Mouse (Mus musculus) bone marrow, adult 2 months (tissue): ENCODE results near the gene Lrmda.

Source experiments
- CTCF ChIP-seq: fragments of 200-500 bp; IDR thresholded peaks from 2 replicates; pipeline ENCODE4 v1.5.1; 2011; ENCODE audit warnings: low read length, control low read depth; ENCODE audit not compliant: control insufficient read depth, insufficient read depth
- POLR2A ChIP-seq: fragments of 200-500 bp; IDR thresholded peaks from 2 replicates; pipeline ENCODE4 v1.6.1; 2011; ENCODE audit warnings: low read depth, mild to moderate bottlenecking, control low read depth, low read length, borderline replicate concordance; ENCODE audit not compliant: control insufficient read depth

DNA sequence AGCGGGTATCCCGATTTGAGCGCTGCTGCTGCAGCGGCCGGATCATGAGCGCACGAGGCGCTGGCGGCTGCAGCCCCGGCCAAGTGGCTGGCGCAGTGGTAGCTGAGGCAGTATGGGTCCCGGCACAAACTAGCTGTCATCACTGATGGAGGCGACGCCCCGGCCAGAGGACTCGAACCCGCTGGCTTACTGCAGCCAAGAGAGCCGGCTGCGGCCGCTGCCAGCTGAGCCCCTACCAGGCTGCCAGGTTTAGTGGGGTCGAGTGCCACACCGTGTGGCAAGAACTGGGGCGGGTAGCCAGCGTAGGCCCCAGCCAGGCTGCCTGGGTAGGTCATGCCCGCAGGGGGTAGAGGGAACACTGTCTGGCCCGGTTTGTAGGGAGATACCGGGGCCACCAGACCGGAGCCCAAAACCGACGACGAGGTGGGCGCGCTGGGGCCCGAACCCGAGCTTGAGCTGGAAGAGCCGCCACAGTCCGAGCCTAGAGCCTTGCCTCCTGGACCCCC is 34.0 kb upstream of the Lrmda start:
- TF ChIP-seq POLR2A (no peak), CTCF (no peak)
